Mouse (Mus musculus): ENCODE results near the gene Mpig6b. TPM values are rescaled to one million over a fixed set of nuclear protein-coding genes. Genes with fewer than 3 reads are reported as not detected.
A peak's percentile ranks its signal among the peaks of the same experiment; 100 is the strongest.

The Mpig6b gene
- polyA plus RNA-seq, 1 experiment from 2014 or later: 0.92 TPM

DNA sequence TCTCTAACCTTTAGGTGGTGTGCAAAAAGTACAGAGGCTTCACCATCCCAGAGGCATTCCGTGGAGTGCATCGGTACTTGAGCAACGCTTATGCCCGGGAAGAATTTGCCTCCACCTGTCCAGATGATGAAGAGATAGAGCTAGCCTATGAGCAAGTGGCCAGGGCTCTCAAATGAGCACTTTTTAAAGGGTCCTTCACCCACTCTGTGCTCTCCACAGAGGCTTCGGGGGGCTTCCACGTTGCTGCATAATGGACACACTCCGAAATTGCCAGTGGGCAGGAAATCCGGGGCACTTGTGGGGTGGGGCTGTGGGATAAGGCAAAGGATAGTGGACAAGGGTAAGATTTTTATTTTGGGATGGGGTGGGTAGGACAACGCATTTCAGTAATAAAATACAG, 7.7 kb downstream of the Mpig6b start:
- peak overlapping the region; percentile 97 for H3K9ac ChIP-seq
- peak overlapping the region; percentile 82 for H3K4me2 ChIP-seq
- H3K36me3 ChIP-seq: peaks cover 82% of the 10 kb centered on the region
- peak overlapping the region; percentile 96 for H3K27ac ChIP-seq (replicated peaks)
- H3K4me3 ChIP-seq: peak overlapping the region; percentile 86
- WGBS: 55% methylated on average over 9 of the region's 9 CpGs
- H3K27me3 ChIP-seq (replicated peaks): peaks cover 4% of the 10 kb centered on the region; the same call in 1 of the 2 replicates
- no peak for ATAC-seq (ENCODE audit: extremely low read depth, insufficient number of reproducible peaks, low FRiP score, low TSS enrichment)
- H3K4me1 ChIP-seq: peaks cover 44% of the 10 kb centered on the region
- H3K9me3 ChIP-seq: no peaks in the 10 kb centered on the region

DNA sequence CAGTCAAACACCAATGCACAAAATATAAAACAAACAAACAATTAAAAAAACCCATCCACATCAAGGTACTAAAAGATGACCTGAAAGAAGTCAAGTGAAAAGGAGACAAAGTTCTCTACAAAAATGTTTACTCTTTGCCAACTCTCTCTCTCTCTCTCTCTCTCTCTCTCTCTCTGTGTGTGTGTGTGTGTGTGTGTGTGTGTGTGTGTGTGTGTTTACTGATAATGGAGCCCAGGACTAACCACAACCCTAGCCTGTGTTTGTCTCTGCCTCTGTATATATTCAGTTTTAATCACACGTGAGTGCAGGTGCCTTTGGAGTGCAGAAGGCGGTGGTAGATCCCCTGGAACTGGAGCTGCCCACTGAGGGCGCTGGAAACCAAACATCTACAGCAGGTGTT, 8.9 kb downstream of the Mpig6b start:
- Histone ChIP-seq H3K4me1 (peaks cover 56% of the 10 kb centered on the region), H3K4me3 (no peak overlapping the region), H3K36me3 (peaks cover 82% of the 10 kb centered on the region), H3K9ac (no peak overlapping the region), H3K27ac (replicated peaks) (no peak overlapping the region), H3K4me2 (no peak overlapping the region), H3K9me3 (no peaks in the 10 kb centered on the region), H3K27me3 (replicated peaks) (no peaks in the 10 kb centered on the region)
- no peak for ATAC-seq (ENCODE audit: extremely low read depth, insufficient number of reproducible peaks, low FRiP score, low TSS enrichment)
- 66% methylated on average over 3 of the region's 3 CpGs for WGBS

DNA sequence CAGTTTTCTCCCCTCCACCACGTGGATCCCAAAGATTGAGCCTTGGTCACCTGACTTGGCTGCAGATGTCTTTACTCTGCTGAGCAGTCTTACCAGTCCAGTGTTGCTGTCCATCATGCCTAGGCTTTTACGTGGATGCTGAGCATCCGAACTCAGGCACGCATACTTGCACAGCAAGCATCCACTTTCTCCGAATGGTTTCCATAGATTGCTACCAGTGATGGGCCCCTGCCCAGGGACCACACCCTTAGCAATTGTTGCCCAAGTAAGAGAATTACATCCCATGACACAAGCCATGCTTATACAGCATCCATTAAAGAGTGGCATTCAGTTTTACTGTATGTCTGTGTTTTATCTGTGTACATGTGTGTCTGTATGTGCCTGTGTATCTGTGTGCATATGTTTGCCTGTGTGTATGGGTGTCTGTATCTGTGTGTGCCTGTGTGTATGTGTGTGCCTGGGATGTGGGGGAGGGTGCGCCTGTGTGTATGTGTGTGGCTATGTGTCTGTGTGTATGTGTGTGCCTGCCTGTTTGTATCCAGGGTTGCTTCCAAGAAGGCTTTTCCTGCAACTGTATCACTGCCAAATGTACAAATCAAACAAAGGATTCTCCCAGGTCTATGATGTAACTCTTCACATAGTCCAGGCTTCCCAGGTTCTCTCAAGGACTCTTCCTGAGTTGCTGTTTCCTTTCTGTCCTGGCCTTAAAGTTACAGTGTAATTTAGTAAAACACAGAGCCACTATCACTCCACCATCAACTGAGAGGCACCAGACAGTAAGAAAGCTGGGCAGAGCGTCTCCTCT, 10.1 kb downstream of the Mpig6b start:
- Histone ChIP-seq H3K4me2 (0 out of 2 replicates have a peak overlapping the region, but pooled peaks have one; percentile 1), H3K9me3 (no peaks in the 10 kb centered on the region), H3K27me3 (replicated peaks) (no peaks in the 10 kb centered on the region), H3K9ac (0 out of 2 replicates have a peak overlapping the region, but pooled peaks have one; percentile 42), H3K4me1 (peaks cover 53% of the 10 kb centered on the region), H3K36me3 (peaks cover 72% of the 10 kb centered on the region), H3K27ac (replicated peaks) (peak overlapping the region; percentile 21; the same call in 1 of the 2 replicates), H3K4me3 (no peak overlapping the region)
- 86% methylated on average over 7 of the region's 7 CpGs for WGBS
- ATAC-seq (ENCODE audit: extremely low read depth, insufficient number of reproducible peaks, low FRiP score, low TSS enrichment): no peak

DNA sequence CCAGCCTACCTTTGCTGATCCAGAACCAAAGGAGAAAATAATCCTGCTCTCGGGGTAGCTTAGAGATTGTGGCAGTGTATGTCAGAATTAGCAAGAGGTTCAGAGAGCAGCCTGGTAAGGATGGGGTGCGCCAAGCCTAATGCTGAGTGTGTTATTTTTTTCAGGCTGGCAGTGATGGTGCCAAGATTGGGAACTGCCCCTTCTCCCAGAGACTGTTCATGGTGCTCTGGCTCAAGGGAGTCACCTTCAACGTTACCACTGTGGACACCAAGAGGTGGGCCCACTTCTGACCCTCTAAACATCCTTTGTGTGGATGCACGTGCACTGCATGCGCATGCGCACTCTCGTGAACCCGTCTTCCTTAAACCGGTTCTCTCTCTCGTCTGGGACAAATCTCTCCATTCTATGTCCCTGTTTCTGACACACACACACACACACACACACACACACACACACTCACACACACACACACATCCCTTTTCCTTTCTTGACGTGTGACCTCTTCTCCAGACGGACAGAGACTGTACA, 13.6 kb downstream of the Mpig6b start:
- no peak for ATAC-seq (ENCODE audit: extremely low read depth, insufficient number of reproducible peaks, low FRiP score, low TSS enrichment)
- H3K9ac ChIP-seq: peak overlapping the region; percentile 99
- no peaks in the 10 kb centered on the region for H3K27me3 ChIP-seq (replicated peaks)
- H3K4me2 ChIP-seq: peak overlapping the region; percentile 95
- H3K4me3 ChIP-seq: peak overlapping the region; percentile 75
- H3K36me3 ChIP-seq: peaks cover 53% of the 10 kb centered on the region
- no peaks in the 10 kb centered on the region for H3K9me3 ChIP-seq
- 57% methylated on average over 12 of the region's 12 CpGs for WGBS
- H3K4me1 ChIP-seq: peaks cover 58% of the 10 kb centered on the region
- H3K27ac ChIP-seq (replicated peaks): peak overlapping the region; percentile 99

DNA sequence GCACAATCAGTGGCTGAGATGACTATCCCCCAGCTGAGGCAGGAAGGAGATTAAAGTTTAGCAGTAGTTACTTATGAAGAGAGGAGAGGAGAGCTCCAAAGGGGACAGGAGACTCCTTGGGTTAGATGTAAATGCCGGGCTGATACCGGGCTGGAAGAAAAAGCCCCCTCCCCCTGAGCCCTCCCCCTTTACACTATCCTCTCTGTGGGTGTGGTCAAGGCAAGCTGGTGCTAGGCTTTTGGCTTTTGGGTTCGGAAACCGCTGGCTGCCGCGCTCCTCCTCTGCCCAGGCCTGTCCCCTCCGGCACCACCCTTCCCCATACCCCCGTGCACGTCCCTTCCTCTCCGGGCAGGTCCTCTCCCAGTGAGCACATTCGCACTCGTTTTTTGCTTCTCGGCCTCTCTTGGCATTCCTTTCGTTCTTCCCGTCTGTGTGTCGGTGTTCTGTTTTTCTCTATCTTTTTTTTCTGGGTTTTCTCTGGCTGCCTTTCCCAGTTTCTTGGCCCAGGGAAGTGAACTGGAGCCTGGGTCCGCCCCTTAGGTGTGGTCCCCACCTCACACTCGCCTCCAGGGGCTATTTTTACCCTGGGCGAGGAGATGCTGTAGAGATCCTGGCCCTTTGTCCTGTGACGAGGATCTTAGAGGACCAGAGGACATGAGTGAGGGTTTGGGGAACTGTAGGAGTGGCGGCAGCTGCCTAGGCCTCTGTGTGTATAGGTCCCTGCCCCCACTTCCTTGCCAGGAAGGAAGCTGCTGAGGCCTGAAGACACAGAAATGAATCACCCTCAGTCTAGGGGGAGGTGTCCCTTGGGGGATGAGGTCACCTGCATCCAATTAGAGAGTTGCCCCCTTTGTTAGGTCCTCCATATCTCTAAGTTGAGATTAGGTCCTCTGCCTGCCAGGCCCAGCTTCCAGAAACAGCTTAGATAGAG, 14.6 kb downstream of the Mpig6b start:
- peak overlapping the region; percentile 75 for H3K4me3 ChIP-seq
- H3K36me3 ChIP-seq: peaks cover 45% of the 10 kb centered on the region
- 1% methylated on average over 21 of the region's 21 CpGs for WGBS
- peak; percentile 51 for ATAC-seq (ENCODE audit: extremely low read depth, insufficient number of reproducible peaks, low FRiP score, low TSS enrichment)
- H3K9ac ChIP-seq: peak overlapping the region; percentile 99
- no peaks in the 10 kb centered on the region for H3K9me3 ChIP-seq
- peak overlapping the region; percentile 99 for H3K27ac ChIP-seq (replicated peaks)
- H3K27me3 ChIP-seq (replicated peaks): no peaks in the 10 kb centered on the region
- H3K4me2 ChIP-seq: peak overlapping the region; percentile 95
- peaks cover 63% of the 10 kb centered on the region for H3K4me1 ChIP-seq

DNA sequence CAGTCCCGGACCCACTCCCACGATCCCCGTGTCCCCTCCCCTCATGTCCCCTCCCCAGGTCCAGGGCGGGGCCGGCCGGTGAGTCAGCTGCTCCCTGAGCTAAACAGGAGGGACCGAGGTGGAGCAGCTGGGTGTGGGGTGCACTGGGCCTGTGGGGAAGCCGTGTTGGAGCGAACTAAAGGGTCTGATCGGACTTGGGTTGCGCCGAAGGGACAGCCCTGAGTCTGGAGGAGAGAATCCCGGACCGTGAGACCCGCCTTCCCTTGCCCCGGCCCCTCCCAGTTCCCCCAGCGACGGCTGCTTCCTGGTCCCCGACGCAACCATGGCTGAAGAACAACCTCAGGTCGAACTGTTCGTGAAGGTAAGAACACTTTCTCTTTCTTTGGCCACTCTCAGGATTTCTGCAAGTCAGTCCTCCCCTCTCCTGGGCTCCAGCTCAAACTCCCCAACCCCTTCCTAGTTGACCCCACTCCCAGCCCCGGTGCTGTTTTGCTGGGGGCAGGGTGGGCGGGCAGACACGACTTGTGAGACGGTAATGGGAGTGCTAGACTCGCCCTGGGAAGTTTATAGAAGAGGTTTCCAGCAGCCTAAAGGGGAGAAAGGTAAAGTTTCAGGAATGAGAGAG, 15.7 kb downstream of the Mpig6b start:
- Histone ChIP-seq H3K27ac (replicated peaks) (peak overlapping the region; percentile 99), H3K4me2 (peak overlapping the region; percentile 95), H3K36me3 (peaks cover 33% of the 10 kb centered on the region), H3K9ac (peak overlapping the region; percentile 99), H3K9me3 (no peaks in the 10 kb centered on the region), H3K4me1 (peaks cover 66% of the 10 kb centered on the region), H3K27me3 (replicated peaks) (no peaks in the 10 kb centered on the region), H3K4me3 (peak overlapping the region; percentile 75)
- 1% methylated on average over 27 of the region's 27 CpGs for WGBS
- peak; percentile 28 for ATAC-seq (ENCODE audit: extremely low read depth, insufficient number of reproducible peaks, low FRiP score, low TSS enrichment)

DNA sequence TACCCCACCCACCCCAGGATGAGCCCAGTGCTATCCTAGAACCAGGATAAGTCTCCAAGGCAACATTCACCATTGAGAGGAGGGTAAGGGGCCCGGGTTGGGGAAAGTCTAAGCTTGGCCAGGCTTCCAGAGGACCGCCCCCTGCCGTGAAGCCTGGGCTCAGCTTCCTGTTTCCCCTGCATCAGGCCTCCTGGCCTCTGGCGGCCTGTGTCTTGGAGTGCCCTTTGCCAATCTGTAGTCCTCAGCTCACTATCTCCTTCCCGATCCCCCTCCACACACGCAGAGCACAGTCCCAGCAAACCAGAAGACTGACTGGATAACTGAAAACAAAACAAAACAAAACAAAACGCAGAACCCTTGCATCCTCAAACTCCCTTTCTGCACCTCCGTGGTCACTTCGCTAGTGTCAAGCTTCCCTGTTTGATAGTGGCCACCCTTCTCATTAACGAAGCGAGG, 16.4 kb downstream of the Mpig6b start, which contains the start of gene Clic1:
Clic1 (plus strand) TSS at position 406 of the 456 bp plus-strand sequence.
- H3K27me3 ChIP-seq (replicated peaks): no peaks in the 10 kb centered on the region
- peak; percentile 7; the same call in 1 of the 2 replicates for ATAC-seq (ENCODE audit: extremely low read depth, insufficient number of reproducible peaks, low FRiP score, low TSS enrichment)
- H3K36me3 ChIP-seq: peaks cover 27% of the 10 kb centered on the region
- peaks cover 68% of the 10 kb centered on the region for H3K4me1 ChIP-seq
- peak within 1 kb of the TSS; percentile 75 for H3K4me3 ChIP-seq
- H3K9me3 ChIP-seq: no peaks in the 10 kb centered on the region
- H3K4me2 ChIP-seq: peak within 1 kb of the TSS; percentile 95
- H3K9ac ChIP-seq: peak within 1 kb of the TSS; percentile 99
- under 1% methylated on average over 11 of the region's 11 CpGs for whole genome bisulfite sequencing
- H3K27ac ChIP-seq (replicated peaks): peak within 1 kb of the TSS; percentile 99

DNA sequence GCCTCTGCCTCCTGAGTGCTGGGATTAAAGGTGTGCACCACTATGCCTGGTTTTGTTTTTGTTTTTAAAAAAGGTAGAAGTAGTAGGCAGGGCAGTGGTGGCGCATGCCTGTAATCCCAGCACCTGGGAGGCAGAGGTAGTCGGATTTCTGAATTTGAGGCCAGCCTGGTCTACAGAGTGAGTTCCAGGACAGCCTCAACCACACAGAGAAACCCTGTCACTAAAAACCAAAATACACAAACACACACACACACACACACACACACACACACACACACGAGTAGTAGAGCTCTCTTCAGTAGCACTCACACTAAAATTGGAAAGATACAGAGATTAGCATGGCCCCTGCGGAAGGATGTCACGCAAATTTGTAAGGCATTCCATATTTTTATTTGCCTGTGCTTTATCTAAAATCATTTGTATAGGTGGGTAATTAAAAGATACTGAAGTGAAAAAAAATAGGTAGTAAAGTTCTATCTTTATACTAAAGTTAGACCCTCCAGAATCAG, 17.0 kb downstream of the Mpig6b start:
- Histone ChIP-seq H3K36me3 (peaks cover 20% of the 10 kb centered on the region), H3K4me1 (peaks cover 74% of the 10 kb centered on the region), H3K27me3 (replicated peaks) (no peaks in the 10 kb centered on the region), H3K4me3 (peak overlapping the region; percentile 75), H3K9me3 (no peaks in the 10 kb centered on the region), H3K27ac (replicated peaks) (peak overlapping the region; percentile 99), H3K9ac (peak overlapping the region; percentile 99; the same call in 1 of the 2 replicates), H3K4me2 (peak overlapping the region; percentile 95)
- WGBS: 61% methylated on average over 5 of the region's 5 CpGs
- ATAC-seq (ENCODE audit: extremely low read depth, insufficient number of reproducible peaks, low FRiP score, low TSS enrichment): no peak

DNA sequence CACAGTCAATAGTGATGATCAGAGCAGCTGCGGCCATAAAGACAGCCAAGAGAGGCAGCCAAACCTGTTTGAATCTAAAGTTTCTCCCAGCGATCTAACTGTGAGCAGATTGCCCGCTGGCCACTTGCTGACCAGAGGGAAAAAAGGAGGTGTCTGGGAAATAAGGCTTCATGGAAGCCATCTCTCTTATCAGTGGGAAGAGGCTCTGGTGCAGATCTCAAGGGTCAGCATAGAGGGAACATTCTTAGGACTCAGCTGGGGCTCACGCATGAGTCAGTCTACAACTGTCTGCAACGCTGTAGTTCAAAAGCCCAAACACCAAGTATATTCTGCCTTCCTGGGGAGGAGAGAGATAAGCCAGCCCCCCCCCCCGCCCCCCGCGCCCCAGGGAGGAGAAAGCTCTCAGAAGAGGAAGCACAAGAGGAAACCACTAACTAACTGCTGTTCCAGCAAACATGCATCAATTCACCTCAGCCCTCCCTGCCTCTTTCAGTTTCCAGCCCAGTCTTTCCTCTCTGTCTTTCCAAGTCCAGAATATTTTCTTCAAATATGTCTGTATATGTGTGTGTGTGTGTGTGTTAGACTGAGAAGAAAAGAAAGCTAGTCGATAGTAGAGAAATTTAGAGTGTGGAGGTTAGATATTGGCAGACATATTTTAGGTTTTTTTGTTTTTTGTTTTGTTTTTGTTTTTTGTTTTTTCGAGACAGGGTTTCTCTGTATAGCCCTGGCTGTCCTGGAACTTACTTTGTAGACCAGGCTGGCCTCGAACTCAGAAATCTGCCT, 17.6 kb downstream of the Mpig6b start:
- peak overlapping the region; percentile 95 for H3K4me2 ChIP-seq
- peak overlapping the region; percentile 70 for H3K9ac ChIP-seq
- H3K36me3 ChIP-seq: peaks cover 14% of the 10 kb centered on the region
- H3K4me3 ChIP-seq: peak overlapping the region; percentile 20
- H3K27me3 ChIP-seq (replicated peaks): no peaks in the 10 kb centered on the region
- peaks cover 74% of the 10 kb centered on the region for H3K4me1 ChIP-seq
- H3K27ac ChIP-seq (replicated peaks): peak overlapping the region; percentile 99
- 19% methylated on average over 11 of the region's 11 CpGs for WGBS
- ATAC-seq (ENCODE audit: extremely low read depth, insufficient number of reproducible peaks, low FRiP score, low TSS enrichment): no peak
- no peaks in the 10 kb centered on the region for H3K9me3 ChIP-seq

DNA sequence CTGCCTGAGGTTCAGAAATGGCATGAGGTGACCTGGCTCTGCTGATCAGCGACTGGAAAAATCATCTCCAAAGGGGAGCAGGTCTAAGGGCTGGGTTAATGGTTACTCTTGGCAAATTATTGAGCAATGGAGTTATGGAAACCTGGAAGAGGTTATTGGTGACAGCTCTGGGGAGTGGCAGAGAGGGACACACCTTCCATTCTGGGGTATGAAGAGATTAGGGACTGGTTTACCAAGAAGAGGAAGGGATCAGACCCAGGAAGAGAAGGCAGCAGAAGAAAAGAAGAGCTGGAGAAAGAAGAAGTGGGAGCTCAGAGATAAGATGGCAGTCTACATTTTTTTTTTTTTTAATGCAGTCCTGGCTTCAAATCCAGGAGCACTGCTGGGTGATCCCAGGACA, 18.3 kb downstream of the Mpig6b start:
- peak overlapping the region; percentile 70 for H3K9ac ChIP-seq
- no peaks in the 10 kb centered on the region for H3K9me3 ChIP-seq

More for the DNA sequence above, 18.3 kb downstream of the Mpig6b start:
- no peak for ATAC-seq (ENCODE audit: extremely low read depth, insufficient number of reproducible peaks, low FRiP score, low TSS enrichment)
- WGBS: 29% methylated on average over 1 of the region's 1 CpGs
- Histone ChIP-seq H3K4me3 (peak overlapping the region; percentile 20), H3K27me3 (replicated peaks) (no peaks in the 10 kb centered on the region), H3K4me2 (peak overlapping the region; percentile 95), H3K36me3 (peaks cover 8% of the 10 kb centered on the region), H3K27ac (replicated peaks) (peak overlapping the region; percentile 99), H3K4me1 (peaks cover 68% of the 10 kb centered on the region)
